Mouse (Mus musculus): ENCODE results near the gene Cit.

DNA sequence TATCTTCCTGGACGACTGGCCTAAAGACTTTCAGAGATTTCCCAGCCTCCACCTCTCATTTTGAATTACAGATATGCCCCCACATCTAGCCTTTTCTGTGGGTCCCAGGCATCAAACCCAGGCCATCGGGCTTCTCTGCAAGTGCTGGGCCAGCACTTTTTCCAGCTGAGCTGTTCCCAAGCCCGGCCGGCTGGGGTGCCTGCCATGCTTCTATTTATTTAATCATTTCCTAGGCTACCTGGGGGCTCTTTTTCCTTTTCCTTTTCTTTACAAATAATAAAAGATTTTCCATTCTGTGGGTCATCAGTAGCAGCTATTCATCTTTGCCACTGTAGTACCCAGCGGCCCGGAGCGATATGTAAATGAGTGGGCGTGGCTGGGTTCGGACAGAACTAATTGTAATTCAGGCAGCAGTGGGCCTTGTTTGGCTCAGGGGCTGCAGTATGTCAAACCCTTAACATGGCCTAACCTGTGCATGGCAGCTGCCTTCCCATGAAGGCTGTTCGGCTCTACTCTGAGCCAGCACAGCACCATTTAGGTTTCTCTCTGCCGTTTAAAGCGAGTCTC is 4.3 kb downstream of the Cit start:
- no peak for TF ChIP-seq CTCF (IDR thresholded peaks at IDR 0.05; ENCODE audit: low read depth, low read length)
- no peak for TF ChIP-seq POLR2A (IDR thresholded peaks at IDR 0.05; ENCODE audit: borderline replicate concordance, low read depth, low read length)
